Mouse (Mus musculus) kidney, adult 2 months (tissue): ENCODE measurements around the gene Ccdc80. TPM values are rescaled to one million over a fixed set of nuclear protein-coding genes. Genes with fewer than 3 reads are reported as not detected.

Source experiments
- DNase-seq: peaks from one replicate; pipeline ENCODE4 v3.0.0; 2021
- H3K27ac ChIP-seq: fragments of 200-500 bp; 2 replicates; pipeline ENCODE4 v1.5.1; 2012; ENCODE audit warnings: low read depth, low read length, control low read depth, inconsistent platforms; ENCODE audit not compliant: insufficient read depth
- H3K27me3 ChIP-seq: fragments of 200-500 bp; replicated peaks from 2 replicates; pipeline ENCODE4 v1.6.1; 2012; ENCODE audit warnings: mild to moderate bottlenecking, moderate library complexity, low read length, inconsistent platforms; ENCODE audit not compliant: control insufficient read depth, insufficient read depth
- H3K36me3 ChIP-seq: fragments of 200-500 bp; 2 replicates; pipeline ENCODE4 v1.6.1; 2012; ENCODE audit warnings: mild to moderate bottlenecking, moderate library complexity, low read length, inconsistent platforms; ENCODE audit not compliant: control insufficient read depth, insufficient read depth
- H3K4me1 ChIP-seq: fragments of 200-500 bp; 2 replicates; pipeline ENCODE4 v1.6.1; 2011; ENCODE audit warnings: low read length; ENCODE audit not compliant: control insufficient read depth, insufficient read depth
- H3K4me3 ChIP-seq: fragments of 200-500 bp; 2 replicates; pipeline ENCODE4 v1.5.1; 2011; ENCODE audit warnings: mild to moderate bottlenecking, low read depth, low read length, control low read depth; ENCODE audit not compliant: insufficient read depth
- CTCF ChIP-seq: fragments of 200-500 bp; conservative IDR thresholded peaks from 2 replicates; pipeline ENCODE4 v1.5.1; 2011; ENCODE audit warnings: low read depth, mild to moderate bottlenecking, control low read depth, low read length, moderate library complexity, mixed read lengths; ENCODE audit not compliant: insufficient read depth, insufficient read length
- POLR2A ChIP-seq: fragments of 200-500 bp; IDR thresholded peaks from one replicate; pipeline ENCODE4 v1.6.1; 2011; ENCODE audit warnings: low read depth, low read length, control low read depth
- WGBS: fragments of 180-500 bp; shearing (Covaris S2); methylation state at CpG from one replicate; pipeline ENCODE4 v1.1.7; 2018; 5-methylcytosine and 5-hydroxymethylcytosine counted together
- polyA plus RNA-seq: library from polyadenylated mRNA; depleted of rRNA; stranded (reverse); fragments of >200 nt; gene quantifications from 2 replicates; pipeline ENCODE4 v1.2.3, GENCODE M21; 2012; rRNA removed

The Ccdc80 gene
- 7.6 and 10.4 TPM in 2 replicates for polyA plus RNA-seq

DNA sequence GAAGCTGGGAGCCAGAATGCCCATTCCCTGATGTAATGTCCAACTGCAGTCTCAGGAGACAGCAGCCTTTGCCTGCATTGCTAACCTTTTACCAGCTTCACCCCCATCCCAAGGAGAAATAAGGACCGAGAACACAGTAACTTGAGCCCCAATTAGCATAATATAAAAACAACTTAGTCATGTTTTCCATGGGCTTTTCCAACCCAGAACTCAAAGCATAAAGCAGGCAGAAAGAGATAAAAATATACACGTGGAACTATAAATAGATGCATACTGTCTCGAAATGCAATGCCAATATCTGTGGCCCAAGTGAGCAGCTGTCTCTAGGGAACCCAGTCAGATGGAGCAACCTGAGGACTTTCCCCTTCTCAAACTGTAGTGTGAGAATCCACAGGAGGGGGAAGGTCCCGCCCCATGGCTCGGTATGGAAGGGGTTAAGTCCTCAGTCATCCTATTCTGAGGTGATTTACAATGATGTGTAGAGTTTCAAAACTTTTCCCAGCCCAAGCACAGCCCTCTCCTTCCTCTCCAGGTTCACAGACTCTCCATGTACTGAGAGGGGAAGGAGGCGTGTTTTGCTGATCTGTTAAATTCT is at the start of gene Ccdc80:
Ccdc80 (plus strand) TSS at position 266 of the 595 bp plus-strand sequence.
- TF ChIP-seq CTCF = no peak
- no peak for TF ChIP-seq POLR2A
- DNase-seq = no peak
- H3K36me3 ChIP-seq = no peaks in the 10 kb centered on the region
- 8% methylated on average over 6 of the region's 6 CpGs for WGBS
- no peak within 1 kb of the TSS for H3K27ac ChIP-seq
- peak within 1 kb of the TSS; percentile 19 for H3K4me3 ChIP-seq
- H3K27me3 ChIP-seq = no peaks in the 10 kb centered on the region
- H3K4me1 ChIP-seq = no peaks in the 10 kb centered on the region

DNA sequence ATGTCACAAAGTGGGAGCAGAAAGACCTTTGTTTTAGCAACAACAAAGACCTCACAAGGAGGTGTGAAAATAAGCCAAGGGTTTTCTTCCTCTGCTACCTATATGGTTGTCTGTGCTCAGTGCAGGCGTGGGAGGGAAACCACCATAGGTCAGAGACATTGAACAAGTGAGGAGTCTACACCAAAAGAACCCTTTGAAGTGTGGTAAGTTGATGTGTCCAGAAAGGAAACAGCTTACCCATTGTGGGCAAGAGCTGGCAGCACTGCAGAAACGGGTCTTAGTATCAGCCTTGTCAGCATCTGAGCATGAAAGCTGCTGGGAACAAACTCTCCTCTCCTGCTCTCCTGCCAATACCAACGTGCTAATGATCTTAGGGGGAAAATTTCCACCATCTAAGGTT is 48.4 kb upstream of the Ccdc80 start:
- WGBS = 42% methylated on average over 3 of the region's 3 CpGs
- TF ChIP-seq POLR2A (no peak), CTCF (no peak)

DNA sequence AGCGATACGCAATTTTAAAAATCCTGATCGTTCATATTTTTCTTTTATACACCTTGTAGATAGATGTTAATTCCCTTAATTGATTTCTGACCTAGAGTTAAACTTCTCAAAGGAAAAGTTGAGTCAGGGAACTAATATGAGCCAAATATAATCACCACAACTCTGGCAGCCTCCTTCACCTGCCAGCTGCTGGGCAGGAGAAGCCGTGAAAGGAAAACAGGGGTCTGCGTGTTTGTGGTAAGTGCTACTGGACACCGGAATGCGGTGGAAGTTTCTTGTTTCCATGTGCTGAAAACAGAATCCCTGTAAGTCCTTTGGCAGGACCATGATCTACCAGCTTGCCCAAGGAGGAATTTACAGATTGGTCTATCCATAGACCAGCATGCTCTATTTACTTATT is 36.0 kb upstream of the Ccdc80 start:
- WGBS = 92% methylated on average over 7 of the region's 7 CpGs
- Histone ChIP-seq H3K4me1 (no peaks in the 10 kb centered on the region), H3K27me3 (no peaks in the 10 kb centered on the region), H3K4me3 (no peak overlapping the region), H3K27ac (no peak overlapping the region), H3K36me3 (no peaks in the 10 kb centered on the region)
- TF ChIP-seq CTCF = no peak
- DNase-seq = no peak

More for the DNA sequence above, 48.4 kb upstream of the Ccdc80 start:
- Histone ChIP-seq H3K4me3 (no peak overlapping the region), H3K27ac (no peak overlapping the region), H3K4me1 (no peaks in the 10 kb centered on the region), H3K36me3 (no peaks in the 10 kb centered on the region), H3K27me3 (no peaks in the 10 kb centered on the region)
- DNase-seq = no peak

DNA sequence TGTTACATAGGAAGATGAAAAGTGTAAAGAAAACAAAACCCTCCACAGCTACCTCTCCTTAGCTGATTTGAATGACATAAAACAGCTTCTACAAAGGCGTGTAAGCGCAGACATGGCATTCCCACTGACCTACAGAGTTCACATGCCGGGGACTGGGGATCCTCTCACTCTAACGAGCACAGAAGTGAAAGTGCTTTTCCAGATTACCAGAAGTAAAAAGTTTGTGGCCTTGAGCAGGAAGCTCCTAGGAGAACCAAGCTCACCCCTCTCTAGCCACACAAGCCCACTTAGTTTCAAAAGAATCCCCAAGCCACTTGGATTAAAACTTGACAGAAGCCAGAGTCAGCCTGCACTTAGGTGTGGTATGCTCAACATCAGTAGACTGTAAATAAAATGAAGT is 35.3 kb upstream of the Ccdc80 start:
- no peaks in the 10 kb centered on the region for H3K4me1 ChIP-seq
- 65% methylated on average over 4 of the region's 4 CpGs for WGBS
- no peak for DNase-seq
- H3K4me3 ChIP-seq = no peak overlapping the region
- TF ChIP-seq POLR2A (no peak), CTCF (no peak)
- no peaks in the 10 kb centered on the region for H3K36me3 ChIP-seq
- H3K27me3 ChIP-seq = no peaks in the 10 kb centered on the region
- H3K27ac ChIP-seq = no peak overlapping the region

DNA sequence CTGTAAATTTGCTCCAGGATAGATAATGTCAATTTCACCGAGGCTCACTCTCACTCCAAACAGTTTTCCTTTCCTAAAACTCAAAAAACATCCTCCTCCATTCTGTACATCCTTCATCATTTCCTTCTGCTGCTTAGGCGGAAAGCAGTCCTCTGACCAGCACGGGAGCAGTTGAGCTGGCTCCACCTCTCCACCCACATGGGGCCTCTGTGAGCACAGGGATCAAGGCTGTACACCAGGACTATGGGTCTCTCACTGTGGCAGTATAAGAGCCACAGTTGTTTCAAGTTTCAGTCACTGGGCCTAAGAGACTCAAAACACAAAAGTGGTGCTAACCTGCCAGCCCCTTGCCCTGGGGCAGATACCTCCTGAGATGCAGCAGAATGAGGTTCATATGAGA is 32.1 kb upstream of the Ccdc80 start:
- no peak for DNase-seq
- WGBS = 46% methylated on average over 3 of the region's 3 CpGs

DNA sequence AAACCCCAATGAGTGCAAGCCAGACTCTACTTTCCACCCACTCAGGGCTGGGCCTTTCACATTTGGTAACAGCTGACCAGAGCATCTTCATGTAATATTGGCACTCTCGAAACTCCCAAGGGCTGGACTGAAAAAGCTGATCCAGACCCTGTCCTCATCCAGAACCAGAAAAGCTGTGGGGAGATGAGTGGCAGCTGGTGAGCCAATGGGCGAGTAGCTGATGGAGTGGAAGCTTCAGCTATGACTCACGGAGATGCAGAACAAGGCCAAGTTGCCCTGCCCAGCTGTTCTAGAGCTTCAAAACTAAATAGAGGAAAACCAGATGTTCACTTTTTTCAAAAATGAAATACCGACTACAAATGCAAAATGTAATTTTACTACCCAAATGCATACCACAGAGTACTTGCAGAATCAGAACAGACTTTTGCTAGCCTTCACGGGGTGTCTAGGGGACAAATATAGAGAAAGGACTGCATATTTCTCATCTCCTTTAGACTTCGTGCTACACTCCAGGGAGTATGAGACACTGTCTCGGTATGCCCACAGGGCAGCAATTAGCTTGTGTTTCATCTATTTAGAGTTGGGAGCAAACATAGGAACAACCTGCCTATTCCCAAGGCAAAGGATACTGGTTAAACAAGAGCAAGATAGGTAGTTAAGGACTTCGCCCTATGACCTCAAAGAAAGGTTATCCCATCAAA is 22.7 kb upstream of the Ccdc80 start:
- DNase-seq = peak; percentile 10
- Histone ChIP-seq H3K27ac (no peak overlapping the region), H3K4me3 (no peak overlapping the region), H3K27me3 (no peaks in the 10 kb centered on the region), H3K36me3 (no peaks in the 10 kb centered on the region), H3K4me1 (no peaks in the 10 kb centered on the region)
- WGBS = 82% methylated on average over 8 of the region's 8 CpGs
- no peak for TF ChIP-seq CTCF
- TF ChIP-seq POLR2A = no peak

More for the DNA sequence above, 32.1 kb upstream of the Ccdc80 start:
- no peak overlapping the region for H3K27ac ChIP-seq
- H3K4me3 ChIP-seq = no peak overlapping the region
- H3K4me1 ChIP-seq = no peaks in the 10 kb centered on the region
- no peaks in the 10 kb centered on the region for H3K36me3 ChIP-seq
- TF ChIP-seq POLR2A = no peak
- H3K27me3 ChIP-seq = no peaks in the 10 kb centered on the region

DNA sequence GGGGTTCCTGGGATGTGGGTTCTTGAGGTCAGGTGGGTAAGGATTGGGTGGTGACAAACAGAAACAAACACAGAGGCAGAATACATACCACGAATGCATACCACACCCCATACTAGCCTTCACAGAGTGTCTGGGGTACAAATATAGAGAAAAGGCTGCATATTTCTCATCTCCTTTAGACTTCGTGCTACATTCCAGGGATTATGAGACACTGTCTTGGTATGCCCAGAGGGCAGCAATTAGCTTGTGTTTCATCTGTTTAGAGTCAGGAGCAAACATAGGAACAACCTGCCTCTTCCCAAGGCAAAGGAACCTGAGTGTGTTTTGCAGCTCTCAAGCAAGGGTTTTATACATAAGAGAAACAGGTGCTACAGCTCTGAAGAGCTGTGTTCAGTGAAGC is 21.8 kb upstream of the Ccdc80 start:
- WGBS = 77% methylated on average over 2 of the region's 2 CpGs
- no peak for DNase-seq
- H3K27ac ChIP-seq = no peak overlapping the region

More for the DNA sequence above, 21.8 kb upstream of the Ccdc80 start:
- TF ChIP-seq CTCF (no peak), POLR2A (no peak)
- Histone ChIP-seq H3K4me3 (no peak overlapping the region), H3K27me3 (no peaks in the 10 kb centered on the region), H3K36me3 (no peaks in the 10 kb centered on the region), H3K4me1 (no peaks in the 10 kb centered on the region)
